Mouse (Mus musculus) skeletal muscle tissue, adult 2 months (tissue): ENCODE measurements around the gene Cdip1.
"Not testable (repeated sequence)": the region's sequence is repeated elsewhere in the genome, so short reads cannot be mapped to it uniquely, and the experiment has no call there.

ENCODE experiments used
- DNase-seq: peaks from one replicate; pipeline ENCODE4 v3.0.0-alpha.2; 2012; ENCODE audit warnings: low read depth, low spot score

Gene Cdip1

DNA sequence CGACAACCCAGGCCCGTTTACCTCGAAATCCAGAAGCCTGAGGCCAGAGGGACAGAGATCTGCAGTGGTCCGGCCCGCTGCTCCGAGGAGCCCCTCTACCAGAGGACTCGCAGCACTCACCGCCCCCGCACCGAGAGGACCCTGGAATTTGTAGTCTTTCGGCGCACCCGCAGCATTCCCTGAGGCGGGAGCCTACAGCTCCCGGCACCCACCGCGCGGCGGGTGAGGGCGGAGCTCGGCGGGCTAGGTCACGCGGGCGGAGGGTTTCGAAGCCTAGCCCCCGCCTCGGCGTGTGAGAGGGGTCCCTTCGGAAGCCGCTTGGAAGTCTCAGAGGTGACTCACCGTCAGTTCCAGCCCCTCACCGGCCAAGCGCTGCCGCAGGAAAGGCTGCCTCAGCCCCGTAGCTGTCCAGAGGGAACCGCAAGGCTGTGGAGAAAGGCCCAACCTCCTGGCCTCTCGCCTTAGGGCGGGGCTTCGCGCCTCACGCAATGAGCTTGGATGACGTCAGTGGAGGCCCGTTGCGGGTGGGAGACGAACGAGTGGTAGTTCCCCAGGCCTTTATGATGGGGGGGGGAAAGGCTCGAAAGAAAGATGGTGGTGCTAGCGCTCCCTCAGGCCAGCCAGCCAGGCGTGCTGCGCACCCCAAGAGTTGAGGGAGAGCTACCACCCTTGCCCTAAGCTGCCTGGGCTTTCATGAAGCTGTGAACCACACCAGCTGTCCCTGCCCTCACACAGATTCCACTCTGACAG, at the start of gene Cdip1:
Gene Cdip1 (minus strand): TSS at position 483 of the 750 bp plus-strand sequence.
- peak; percentile 82 for DNase-seq

DNA sequence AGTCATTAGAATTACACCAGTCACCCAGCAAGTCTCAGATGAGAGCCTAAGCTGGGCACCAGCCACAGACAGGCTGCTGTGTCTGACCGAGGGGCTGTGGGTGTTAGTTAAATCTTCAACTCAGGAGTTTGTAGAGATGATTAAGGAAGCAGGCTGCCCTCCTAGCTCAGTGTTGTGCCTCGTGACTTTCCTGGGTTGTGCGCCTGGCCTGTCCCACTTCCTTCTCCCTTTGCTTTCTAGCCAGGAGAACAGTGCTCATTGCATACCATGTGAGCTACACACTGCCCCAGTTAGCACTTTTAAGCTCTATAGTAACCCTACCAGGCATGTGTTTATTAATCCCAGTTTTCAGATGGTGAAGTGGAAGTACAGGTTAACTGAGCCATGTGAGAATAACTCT, 49.5 kb upstream of the Cdip1 start:
- no peak for DNase-seq

GRCm38 (mm10) chr16:4837631-4838030, 47.5 kb upstream of the Cdip1 start:
- DNase-seq: no peak

GRCm38 (mm10) chr16:4835191-4835590, 45.1 kb upstream of the Cdip1 start, which contains the start of gene 4930562C15Rik:
TSS of gene 4930562C15Rik (plus strand) at chr16:4835416.
- no peak for DNase-seq

DNA sequence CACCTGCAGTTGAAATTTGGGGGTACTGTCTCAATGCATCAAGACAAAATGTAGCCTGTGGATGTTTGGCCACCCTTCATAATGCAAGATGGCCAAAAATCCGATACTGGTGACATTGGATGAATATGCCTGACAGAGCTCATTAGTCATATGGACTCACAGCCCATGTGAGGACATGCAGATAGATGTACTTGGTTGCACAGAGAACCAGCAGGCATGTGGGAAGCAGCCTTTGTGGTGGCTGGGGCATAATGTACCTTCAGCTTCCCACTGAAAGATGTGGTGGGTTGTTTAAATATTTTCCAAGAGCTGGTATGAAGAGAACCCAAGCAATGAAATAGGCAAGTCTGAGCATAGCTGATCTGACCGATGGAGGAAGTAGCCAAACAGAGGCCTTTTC, 43.8 kb upstream of the Cdip1 start:
- DNase-seq: no peak

GRCm38 (mm10) chr16:4831650-4832419, 41.7 kb upstream of the Cdip1 start:
- no peak for DNase-seq

GRCm38 (mm10) chr16:4829271-4829900, 39.3 kb upstream of the Cdip1 start:
- DNase-seq: no peak

DNA sequence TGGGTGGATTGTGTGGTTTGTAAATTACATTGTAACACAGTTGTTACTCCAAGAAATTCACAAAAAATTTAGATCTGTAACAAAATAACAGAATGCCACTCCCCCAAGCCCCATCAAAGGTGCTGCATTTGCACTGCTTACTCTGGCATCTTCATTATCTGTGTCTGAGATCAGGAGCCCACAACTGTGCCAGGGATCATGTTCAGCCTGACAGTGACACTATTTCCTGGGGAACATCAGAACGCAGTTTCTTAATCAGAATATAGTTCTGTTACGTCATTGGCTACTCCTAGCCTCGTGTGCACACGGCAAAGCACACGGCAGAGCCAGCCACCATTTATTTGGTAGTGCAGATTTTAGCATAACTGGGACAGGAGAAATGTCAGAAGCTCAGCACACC, 37.5 kb upstream of the Cdip1 start:
- no peak for DNase-seq

DNA sequence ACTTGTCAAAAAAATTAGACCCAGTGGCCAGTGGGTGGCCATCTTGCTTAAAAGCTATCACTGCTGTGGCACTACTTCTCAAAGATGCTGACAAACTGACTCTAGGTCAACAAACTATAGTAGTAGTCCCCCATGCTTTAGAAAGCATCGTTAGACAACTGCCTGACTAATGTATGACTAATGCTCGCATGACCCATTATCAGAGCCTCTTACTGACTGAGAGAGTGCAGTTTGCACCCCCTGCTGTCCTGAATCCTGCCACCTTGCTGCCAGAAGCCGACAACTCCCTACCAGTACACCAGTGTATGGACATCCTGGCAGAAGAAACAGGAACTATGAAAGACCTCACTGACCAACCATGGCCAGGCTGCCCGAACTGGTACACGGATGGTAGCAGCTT, 34.4 kb upstream of the Cdip1 start:
- not testable (repeated sequence) for DNase-seq

DNA sequence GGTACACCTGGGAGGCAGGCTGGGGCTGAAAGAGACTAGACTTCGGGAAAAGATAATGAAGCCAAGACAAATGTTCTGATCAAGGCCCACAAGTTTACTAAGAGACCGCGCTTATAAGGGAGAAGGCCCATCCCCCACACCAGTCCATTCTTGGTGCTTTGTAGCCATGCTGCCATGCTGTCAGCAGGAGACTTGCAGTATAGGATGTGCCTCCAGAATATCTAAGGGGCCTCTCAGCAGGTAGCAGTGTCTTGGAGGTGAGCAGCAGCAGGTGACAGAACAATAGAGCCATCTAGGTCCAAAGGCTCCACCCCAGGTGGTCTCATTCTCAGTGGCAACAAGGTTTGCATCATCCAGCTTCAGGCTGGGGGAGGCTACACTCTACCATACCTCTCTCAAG, 28.3 kb upstream of the Cdip1 start:
- DNase-seq: no peak

GRCm38 (mm10) chr16:4796631-4797030, 6.5 kb upstream of the Cdip1 start:
- DNase-seq: no peak

GRCm38 (mm10) chr16:4791332-4791731, 1.2 kb upstream of the Cdip1 start:
- no peak for DNase-seq

- DNase-seq: no peak
Measured at GRCm38 (mm10) chr16:4789311-4789768, 752 bp downstream of the Cdip1 start.

DNA sequence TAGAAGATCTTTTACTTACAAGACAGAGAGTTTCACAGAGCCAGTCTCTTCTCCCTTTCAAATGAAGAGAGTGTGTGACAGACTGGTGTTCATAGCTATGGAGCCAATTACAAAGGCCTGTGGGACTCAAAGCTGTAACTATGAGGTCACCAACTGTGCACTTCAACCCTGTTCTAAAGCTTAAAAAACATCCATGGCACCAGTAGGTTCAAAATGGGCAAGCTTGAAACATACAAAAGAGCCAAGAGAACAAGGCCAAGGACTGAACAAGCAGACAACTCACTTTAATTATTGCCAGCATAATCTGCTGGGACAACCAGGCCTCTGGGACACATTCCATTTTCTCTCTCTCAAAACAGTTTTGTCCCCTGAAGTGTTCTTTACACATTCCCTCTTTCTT, 1.9 kb downstream of the Cdip1 start:
- no peak for DNase-seq

- no peak for DNase-seq
Measured at GRCm38 (mm10) chr16:4785706-4786105, 4.4 kb downstream of the Cdip1 start.

DNA sequence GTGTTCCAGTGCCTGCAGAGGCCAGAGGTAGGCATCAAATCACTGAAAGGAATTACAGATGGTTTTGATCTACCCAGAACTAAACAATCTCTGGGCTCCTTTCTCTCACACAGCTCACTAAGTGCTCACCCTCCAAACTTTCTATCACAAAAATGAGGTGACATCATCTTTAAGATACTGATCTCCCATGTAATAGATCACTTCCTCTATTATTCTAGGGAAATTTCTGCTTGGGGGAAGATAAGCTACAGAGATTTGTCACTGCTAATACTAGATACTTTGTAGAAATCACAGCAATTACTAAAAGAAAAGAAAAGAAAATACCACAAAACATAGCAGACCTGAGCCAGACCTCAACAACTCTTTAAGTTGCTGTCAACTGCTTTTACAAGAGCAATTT, 7.6 kb downstream of the Cdip1 start:
- DNase-seq: no peak

DNA sequence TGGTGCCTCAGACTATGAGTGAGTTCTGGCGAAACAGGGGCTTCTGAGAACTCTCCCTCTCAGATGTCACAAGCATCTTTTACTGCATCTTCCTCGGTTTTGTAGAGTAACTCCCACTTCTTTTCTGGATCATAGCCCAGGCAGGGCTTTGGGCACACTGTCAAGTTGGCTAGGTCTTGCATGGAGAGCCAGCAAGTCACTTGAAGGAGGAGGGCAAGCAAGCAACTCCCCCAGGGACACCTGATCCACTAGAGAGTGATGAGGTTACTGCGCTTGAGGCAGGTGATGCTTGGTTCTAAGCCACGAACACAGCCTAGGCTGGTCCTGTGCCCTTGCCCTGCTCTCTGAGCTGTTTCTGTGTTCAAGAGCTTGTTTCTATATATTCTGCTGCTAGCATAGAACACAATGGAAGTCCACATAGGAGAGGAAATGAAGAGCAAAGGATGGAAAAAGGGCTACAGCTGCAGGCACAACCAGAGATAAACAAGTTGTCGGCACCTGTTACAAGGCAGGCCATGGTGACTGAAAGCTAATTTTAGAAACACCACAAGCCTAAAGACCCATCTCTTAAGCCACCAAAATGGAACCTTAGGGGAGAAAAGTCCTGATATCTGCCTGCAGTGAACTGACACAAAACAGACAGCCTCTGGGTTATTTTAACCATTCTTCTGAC, 8.4 kb downstream of the Cdip1 start:
- peak; percentile 90 for DNase-seq

DNA sequence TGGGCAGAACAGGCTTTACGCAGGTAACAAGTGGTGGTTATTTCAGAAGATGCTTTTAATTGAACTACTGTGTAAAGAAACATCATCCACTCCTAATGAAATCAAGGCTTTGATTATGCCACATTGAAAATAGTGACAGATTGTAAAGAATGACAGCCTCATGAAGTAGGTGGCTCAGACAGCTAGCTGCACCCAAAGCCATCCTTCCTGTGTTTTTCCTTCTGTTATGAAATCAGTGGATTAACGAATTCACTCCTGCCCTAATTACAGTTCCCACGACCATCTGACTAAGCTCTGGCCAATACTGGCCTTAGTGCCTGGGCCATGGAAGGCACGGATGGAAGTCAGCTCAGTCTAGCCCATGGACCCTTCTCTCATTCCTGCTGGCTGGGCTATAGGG, 11.2 kb downstream of the Cdip1 start:
- DNase-seq: no peak

DNA sequence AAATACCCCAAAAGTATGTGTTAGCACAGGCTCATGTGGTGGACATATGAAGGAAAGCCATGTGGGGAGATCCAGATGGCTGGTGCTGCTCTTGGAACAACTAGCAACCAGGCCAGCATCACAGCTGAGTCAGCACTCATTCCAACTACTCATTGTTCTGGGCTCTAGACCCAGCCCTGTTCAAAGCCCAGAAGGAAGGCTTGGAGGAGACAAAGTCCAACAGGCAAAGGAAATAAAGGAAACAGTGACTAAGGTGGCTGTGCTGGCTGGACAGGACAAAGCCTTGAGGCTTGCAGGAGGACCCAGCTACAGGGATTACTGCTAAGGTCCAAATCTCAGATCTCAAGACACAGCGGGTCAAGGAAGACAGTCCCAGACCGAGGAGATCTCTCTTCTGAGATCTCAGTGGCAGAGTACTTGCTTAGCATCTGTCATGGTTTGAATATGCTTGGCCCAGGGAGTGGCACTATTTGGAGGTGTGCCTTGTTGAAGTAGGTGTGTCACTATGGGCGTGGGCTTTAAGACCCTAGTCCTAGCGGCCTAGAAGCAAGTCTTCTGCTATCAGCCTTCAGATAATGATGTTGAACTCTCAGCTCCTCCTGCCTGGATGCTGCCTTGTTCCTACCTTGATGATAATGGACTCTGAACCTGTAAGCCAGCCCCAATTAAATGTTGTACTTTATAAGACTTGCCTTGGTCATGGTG, 12.0 kb downstream of the Cdip1 start:
- DNase-seq: no peak

- no peak for DNase-seq
Measured at GRCm38 (mm10) chr16:4777171-4777904, 12.8 kb downstream of the Cdip1 start.
